Mouse (Mus musculus) cerebellum, postnatal 4 days (tissue): Measurements from ENCODE around the gene Kcnc3.
A peak's percentile ranks its signal among the peaks of the same experiment; 100 is the strongest.

ENCODE experiments used
- DNase-seq, 2 experiments: peaks; one replicate each; pipeline ENCODE4 v3.0.0; 2022; ENCODE audit warnings: low spot score in 2 of 2, mixed read lengths in 1 of 2

The Kcnc3 gene

GRCm38 (mm10) chr7:44590402-44591347 is at the start of gene Kcnc3:
Gene Kcnc3 (plus strand): TSS chr7:44590664.
- DNase-seq, result peak; percentile 87 to 91

GRCm38 (mm10) chr7:44542555-44542954 is 47.9 kb upstream of the Kcnc3 start:
- no peak for DNase-seq

- no peak for DNase-seq
Measured at GRCm38 (mm10) chr7:44543071-44543470, 47.4 kb upstream of the Kcnc3 start.

GRCm38 (mm10) chr7:44546274-44546673 is 44.2 kb upstream of the Kcnc3 start:
- no peak for DNase-seq

- no peak for DNase-seq
Measured at GRCm38 (mm10) chr7:44547041-44547440, 43.4 kb upstream of the Kcnc3 start.

- no peak for DNase-seq
Measured at GRCm38 (mm10) chr7:44547725-44548124, 42.7 kb upstream of the Kcnc3 start.

GRCm38 (mm10) chr7:44548497-44549087 is 41.9 kb upstream of the Kcnc3 start, which contains the start of gene Pold1:
Gene Pold1 (minus strand): TSS chr7:44548849.
- peak; percentile 94 to 98 for DNase-seq

- no peak for DNase-seq
Measured at GRCm38 (mm10) chr7:44549621-44550408, 40.6 kb upstream of the Kcnc3 start.

- no peak for DNase-seq
Measured at GRCm38 (mm10) chr7:44550409-44550678, 40.1 kb upstream of the Kcnc3 start.

- no peak for DNase-seq
Measured at GRCm38 (mm10) chr7:44551301-44551700, 39.2 kb upstream of the Kcnc3 start.

GRCm38 (mm10) chr7:44551731-44552130 is 38.7 kb upstream of the Kcnc3 start:
- no peak for DNase-seq

- DNase-seq, result no peak
Measured at GRCm38 (mm10) chr7:44552141-44552908, 38.1 kb upstream of the Kcnc3 start.

- peak; percentile 50 to 86 for DNase-seq
Measured at GRCm38 (mm10) chr7:44553196-44553764, 37.2 kb upstream of the Kcnc3 start.

GRCm38 (mm10) chr7:44553826-44554225 is 36.6 kb upstream of the Kcnc3 start, which contains the start of gene Nr1h2:
Gene Nr1h2 (minus strand): TSS chr7:44553951.
- peak; percentile 88 to 95 for DNase-seq

- no peak for DNase-seq
Measured at GRCm38 (mm10) chr7:44557629-44558028, 32.8 kb upstream of the Kcnc3 start.

- peak; percentile 74 to 88 for DNase-seq
Measured at GRCm38 (mm10) chr7:44560435-44561400, 29.7 kb upstream of the Kcnc3 start.

GRCm38 (mm10) chr7:44563284-44563683 is 27.2 kb upstream of the Kcnc3 start:
- no peak for DNase-seq

GRCm38 (mm10) chr7:44564486-44564885 is 26.0 kb upstream of the Kcnc3 start:
- DNase-seq, result no peak

- DNase-seq, result no peak
Measured at GRCm38 (mm10) chr7:44565414-44565813, 25.1 kb upstream of the Kcnc3 start.

GRCm38 (mm10) chr7:44568803-44569202 is 21.7 kb upstream of the Kcnc3 start:
- no peak for DNase-seq
